Mouse (Mus musculus) brain, embryonic 14.5 days (tissue): ENCODE measurements around the gene Mast2. TPM values are rescaled to one million over a fixed set of nuclear protein-coding genes. Genes with fewer than 3 reads are reported as not detected.

Source experiments
- DNase-seq: peaks from one replicate; pipeline ENCODE4 v3.0.0-alpha.2; 2011; ENCODE audit warnings: low read depth
- CTCF ChIP-seq: fragments of 200-500 bp; IDR thresholded peaks from 2 replicates; pipeline ENCODE4 v1.5.1; 2012; ENCODE audit warnings: inconsistent platforms, mild to moderate bottlenecking, moderate library complexity, borderline replicate concordance; ENCODE audit not compliant: insufficient read depth, insufficient read length; ENCODE audit errors: extremely low read depth
- POLR2A ChIP-seq: fragments of 200-500 bp; IDR thresholded peaks from 2 replicates; pipeline ENCODE4 v1.6.1; 2012; ENCODE audit warnings: mild to moderate bottlenecking, inconsistent platforms, borderline replicate concordance; ENCODE audit not compliant: poor library complexity, insufficient read depth, insufficient read length, severe bottlenecking; ENCODE audit errors: extremely low read depth
- polyA plus RNA-seq: library from polyadenylated mRNA; depleted of rRNA; stranded (reverse); fragments of >200 nt; gene quantifications from 2 replicates; pipeline ENCODE4 v1.2.3, GENCODE M21; 2012; rRNA removed

Mast2 gene
- polyA plus RNA-seq, 1 experiment = 171 TPM

DNA sequence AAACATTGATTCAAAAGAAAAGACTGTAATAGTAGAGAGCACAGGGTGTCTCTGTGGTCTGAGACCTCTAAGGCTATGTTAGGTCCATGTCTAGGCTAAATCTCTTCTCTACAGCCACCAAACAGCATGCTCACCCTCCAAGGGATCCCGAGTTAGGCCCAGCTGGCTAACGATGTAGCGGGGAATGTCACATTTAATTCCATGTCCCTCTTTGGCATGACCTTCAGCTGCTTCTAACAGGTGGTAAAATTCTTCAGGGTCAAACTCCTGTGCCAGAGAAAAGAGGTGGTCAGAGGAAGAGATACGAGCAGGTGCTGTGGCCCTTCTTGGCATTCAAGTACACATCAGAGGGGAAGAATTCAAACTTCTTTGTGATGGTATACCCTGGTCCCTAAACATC lies 146.4 kb downstream of the Mast2 start:
- TF ChIP-seq CTCF (no peak), POLR2A (no peak)
- no peak for DNase-seq

DNA sequence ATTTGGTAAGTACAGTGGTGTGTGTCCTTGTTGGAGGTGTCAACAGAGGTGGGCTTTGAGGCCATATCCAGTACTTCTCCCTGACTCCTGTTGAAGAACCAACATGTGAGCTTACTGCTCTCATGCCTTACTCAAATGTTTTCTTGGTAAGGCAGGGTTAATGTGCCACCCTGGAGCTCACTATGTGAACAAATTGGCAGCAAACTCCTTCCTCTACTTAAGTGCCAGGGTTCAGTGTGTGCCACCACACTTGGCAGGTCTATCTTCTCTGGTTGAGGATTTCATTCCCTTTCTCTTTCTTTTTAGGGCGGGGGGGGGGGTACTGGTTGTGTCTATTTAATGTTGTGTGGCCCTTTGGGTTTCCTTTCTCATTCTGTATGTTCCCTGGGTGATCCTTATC lies 159.4 kb downstream of the Mast2 start:
- TF ChIP-seq CTCF (no peak), POLR2A (no peak)
- DNase-seq = peak; percentile 9

DNA sequence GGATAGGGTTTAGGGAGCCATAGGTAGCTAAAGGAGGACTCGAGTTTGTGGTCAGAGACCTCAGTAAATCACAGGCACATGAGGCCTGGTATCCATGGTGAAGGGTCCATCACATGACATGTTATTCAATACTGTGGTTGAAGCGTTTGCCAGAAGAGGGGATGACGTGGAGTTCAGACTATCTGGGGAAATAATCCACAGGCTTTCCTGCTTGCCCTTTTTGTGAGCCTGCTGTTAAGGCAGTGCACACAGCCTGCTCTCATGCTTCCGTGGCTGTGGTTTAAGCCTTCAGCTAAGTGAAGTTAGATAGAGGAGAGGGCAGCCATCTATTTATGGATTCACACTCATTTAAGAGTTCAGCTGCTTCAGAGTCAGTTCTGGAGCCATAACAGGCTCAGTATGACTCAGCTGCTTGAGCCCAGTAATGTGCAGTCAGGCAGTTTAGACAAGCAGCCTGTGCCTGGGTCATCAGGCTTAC lies 163.1 kb downstream of the Mast2 start:
- DNase-seq = no peak
- TF ChIP-seq CTCF (no peak), POLR2A (no peak)

DNA sequence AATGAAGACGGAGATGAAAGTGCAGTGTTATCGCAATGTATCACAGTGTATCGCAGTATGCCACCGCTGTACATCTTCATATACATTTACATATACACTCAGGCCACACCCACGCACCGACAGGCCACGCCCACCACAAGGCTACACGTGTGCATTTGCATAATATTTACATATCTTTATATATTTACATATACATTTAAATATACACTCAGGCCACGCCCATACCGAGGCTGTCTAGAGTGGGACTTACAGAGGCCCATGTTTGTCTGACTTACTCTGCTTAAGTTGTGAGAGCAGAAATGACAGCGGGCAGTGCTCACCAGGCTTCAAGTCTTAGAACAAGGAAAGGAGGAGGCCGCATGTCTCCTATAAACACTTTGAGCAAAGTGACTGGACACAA lies 170.7 kb downstream of the Mast2 start:
- DNase-seq = no peak
- TF ChIP-seq POLR2A (no peak), CTCF (no peak)

DNA sequence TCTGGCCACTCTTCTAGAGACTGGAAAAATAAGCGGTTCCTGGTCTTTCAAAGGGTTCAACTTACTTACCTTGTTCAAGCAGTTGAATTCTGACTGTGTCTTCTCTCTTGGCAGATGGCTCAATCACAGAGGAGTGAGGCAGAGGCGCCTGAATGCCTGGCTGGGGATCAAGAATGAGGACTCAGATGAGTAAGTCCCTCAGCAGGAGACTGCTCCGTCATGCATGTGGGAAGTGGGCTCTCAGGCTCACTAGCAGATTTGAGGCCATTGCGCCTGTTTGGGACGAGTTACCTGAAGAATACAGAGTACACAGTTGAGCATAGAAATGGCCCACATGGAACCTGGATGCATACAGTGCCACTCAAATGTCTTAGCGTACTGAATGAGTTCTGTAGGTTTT lies 172.4 kb downstream of the Mast2 start:
- TF ChIP-seq POLR2A (no peak), CTCF (no peak)
- DNase-seq = no peak

DNA sequence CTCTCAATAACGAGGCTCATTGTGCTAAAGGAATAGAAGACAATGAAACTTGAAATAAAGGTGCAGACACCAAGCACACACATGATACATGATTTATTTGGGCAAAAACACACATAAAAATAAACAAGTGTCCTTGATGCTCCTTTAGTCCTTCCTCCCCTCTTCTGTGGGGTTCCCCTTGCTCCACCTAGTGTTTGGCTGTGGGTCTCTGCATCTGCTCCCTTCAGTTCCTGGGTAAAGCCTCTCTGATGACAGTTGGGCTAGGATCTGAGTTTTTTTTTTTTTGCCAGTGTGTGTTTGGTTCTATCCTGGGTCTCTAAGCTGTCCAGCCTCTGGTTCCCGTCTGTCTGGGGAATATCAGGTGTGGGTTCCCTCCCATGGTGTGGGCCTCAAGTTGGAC lies 181.8 kb downstream of the Mast2 start:
- DNase-seq = peak; percentile 19
- peak; percentile 36; the same call in 1 of the 2 replicates for TF ChIP-seq CTCF
- TF ChIP-seq POLR2A = no peak

DNA sequence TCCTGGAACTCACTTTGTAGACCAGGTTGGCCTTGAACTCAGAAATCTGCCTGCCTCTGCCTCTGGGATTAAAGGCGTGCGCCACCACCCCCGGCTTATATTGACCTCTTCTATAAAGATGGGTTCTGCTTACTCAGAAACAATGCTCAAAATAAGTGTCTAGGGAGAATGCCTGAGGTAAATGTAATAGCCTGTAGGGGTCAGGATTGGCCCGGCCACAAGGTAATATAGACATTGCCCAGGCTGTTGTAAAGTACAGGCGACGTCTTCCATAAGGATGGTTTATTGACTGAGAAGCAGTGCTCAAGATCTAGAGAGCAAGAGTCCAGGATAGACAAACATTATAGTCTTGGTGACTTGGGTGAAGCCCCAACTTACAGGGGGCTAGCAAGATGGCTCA lies 195.8 kb downstream of the Mast2 start:
- TF ChIP-seq POLR2A (no peak), CTCF (no peak)
- DNase-seq = no peak

Other genes with a start within 250 kb of the Mast2 start
- 117 and 122 TPM in 2 replicates for gene Pik3r3, start 242.6 kb downstream of the Mast2 start, polyA plus RNA-seq
- gene Ipp, start 43.4 kb upstream of the Mast2 start, polyA plus RNA-seq = 6.9 and 7.0 TPM in 2 replicates
- 11.4 and 11.9 TPM in 2 replicates for gene Tmem69, start 91.8 kb upstream of the Mast2 start, polyA plus RNA-seq
- gene Gpbp1l1, start 93.5 kb upstream of the Mast2 start, polyA plus RNA-seq = 34.5 and 35.9 TPM in 2 replicates
- 4.1 and 5.0 TPM in 2 replicates for gene Ccdc17, start 132.5 kb upstream of the Mast2 start, polyA plus RNA-seq
- 94.4 and 113 TPM in 2 replicates for gene Nasp, start 163.8 kb upstream of the Mast2 start, polyA plus RNA-seq
- gene Akr1a1, start 187.5 kb upstream of the Mast2 start, polyA plus RNA-seq = 573 and 658 TPM in 2 replicates
- 148 and 177 TPM in 2 replicates for gene Prdx1, start 221.4 kb upstream of the Mast2 start, polyA plus RNA-seq
- gene Mmachc, start 244.2 kb upstream of the Mast2 start, polyA plus RNA-seq = 21.4 and 21.7 TPM in 2 replicates
- gene Ccdc163, start 244.3 kb upstream of the Mast2 start, polyA plus RNA-seq = 30.1 and 59.0 TPM in 2 replicates